Mouse (Mus musculus): ENCODE measurements at regions not wholly inside any gene's neighbourhood (a gene's known extent, or its start where the extent isn't known, plus 50 kb on each side); places are given as distances from the start of the nearest gene placed in this dataset.

DNA sequence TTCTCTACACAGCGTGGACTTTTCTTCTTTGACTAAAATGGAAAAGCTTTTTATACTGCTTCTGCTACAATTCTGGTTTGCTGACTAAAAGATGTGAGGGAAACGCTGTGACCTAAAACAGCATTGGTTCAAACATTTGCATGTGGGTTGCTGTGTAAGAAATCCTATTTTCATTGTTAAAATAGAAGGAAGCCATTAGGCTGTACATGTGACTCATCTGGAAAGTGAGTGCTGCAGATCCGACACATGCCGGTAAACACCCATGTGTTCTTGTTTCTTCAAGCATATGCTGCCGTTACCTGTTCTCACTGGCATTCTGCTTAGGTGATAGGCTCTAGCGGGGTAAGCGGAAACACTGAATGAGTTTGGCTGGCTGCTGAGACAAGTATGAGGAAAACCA, 1362.6 kb downstream of the Gsdmc2 start:
- no peak for DNase-seq (ENCODE audit: low spot score in 2 of 2)

DNA sequence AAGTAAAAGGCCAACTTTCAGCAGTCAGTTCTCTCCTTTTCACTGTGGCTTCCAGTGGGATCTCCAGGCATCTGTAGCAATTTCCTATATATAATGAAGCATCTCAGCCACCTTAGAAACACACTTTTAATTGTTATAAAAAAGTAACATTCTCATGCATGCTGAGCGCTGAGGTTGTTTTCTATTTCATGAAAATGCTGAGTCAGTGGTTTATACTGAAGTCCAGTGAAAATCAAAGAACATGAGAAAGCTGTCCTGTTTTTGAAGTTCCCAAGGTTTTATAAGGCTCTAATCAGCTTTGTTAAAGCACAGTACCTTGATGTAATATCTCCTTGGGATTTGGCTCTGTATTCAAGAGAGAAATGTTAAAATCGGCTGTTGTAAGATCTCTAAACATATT, 1367.2 kb downstream of the Gsdmc2 start:
- DNase-seq (ENCODE audit: low spot score in 2 of 2), result no peak

- no peak for DNase-seq (ENCODE audit: low spot score in 2 of 2)
Observed at GRCm38 (mm10) chr15:62476452-62476851, 1368.5 kb downstream of the Gsdmc2 start.

DNA sequence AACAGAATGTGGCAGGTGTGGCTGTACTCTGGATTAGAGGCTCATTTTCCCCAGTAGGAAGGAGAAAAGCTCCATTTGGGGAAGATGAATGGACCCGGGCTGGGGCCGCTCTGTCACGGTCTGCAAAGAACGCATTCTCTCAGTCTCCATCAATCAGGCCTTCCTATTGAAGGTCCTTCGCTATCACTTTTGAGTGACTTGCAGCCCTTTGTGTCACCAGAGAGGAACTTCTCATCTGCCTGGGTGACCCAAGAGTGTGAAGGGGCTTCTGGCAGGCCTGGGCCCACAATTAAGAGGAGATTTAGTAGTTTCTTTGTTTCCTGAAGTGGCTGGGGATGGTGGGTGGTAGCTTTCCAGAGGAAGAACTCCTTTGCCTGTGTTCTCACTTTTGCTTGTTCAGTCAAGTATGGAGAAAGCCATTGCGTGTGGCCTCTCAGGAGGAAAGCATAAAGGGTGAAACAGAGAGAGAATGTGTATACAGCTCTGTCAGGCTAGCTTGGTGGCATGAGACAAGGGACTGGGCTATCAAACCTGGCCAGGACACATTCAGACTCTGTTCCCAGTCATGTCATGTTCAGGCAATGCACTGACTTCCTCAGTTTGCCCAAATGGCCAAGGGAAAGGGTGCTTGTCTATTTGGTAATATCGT, 1374.2 kb downstream of the Gsdmc2 start:
- no peak for DNase-seq (ENCODE audit: low spot score in 2 of 2)

DNA sequence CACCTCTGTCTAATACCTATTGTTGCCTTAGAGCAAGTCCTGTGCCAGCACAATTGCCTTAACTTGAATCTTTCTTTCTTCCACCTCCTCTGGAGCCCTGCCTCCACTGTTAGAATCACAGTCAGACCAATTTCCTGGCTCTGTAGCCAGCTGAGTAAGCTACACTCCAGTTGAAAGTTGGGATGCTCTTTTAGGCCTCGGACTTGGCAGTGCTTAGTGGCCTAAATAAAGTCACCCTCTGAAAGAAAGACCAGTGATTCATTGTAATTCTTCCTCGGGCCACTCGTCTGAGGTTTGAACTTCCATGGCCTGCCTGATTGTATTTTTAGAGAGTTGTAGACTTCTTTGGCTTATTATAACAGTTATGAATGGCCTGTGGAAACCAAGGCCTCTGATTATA, 1376.9 kb downstream of the Gsdmc2 start:
- no peak for DNase-seq (ENCODE audit: low spot score in 2 of 2)

GRCm38 (mm10) chr15:62466856-62467255, 1378.1 kb downstream of the Gsdmc2 start:
- no peak for DNase-seq (ENCODE audit: low spot score in 2 of 2)

DNA sequence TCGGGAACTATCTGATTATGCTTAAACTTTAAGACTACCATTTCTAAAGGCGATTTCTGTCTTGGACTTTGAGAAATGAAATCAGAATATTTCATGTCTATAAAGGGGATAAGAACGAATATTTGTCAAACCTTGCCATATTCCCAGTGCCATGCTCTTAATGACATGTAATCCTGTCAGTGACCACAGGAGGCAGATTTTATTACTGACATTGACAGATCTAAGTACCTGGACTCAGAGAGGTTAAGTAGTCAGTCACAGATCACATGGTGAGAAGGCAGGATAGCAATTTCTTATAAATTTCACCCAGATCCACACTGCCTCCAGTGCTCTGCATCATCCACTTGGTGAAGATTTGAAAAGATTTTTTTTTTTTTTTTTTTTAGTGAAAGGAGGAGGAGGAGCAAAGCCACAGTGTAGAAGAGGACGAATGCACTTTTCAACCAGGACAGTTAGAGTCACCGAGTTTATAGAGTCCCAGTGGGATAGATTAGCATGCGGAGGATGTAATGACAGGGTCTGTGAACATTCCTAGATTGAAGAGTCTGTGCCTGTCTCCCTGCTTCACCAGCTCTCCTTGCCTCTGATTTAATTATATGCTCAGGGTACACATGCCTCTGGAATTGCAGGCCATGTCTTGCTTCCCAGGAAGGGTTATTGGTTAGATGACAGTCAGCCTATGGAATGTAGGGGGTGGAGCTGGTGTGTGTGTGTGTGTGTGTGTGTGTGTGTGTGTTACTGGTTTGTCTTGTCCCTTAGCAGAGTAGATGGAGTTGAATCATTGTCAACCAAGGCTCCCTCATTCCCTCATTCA, 1379.7 kb downstream of the Gsdmc2 start:
- no peak for DNase-seq (ENCODE audit: low spot score in 2 of 2)

DNA sequence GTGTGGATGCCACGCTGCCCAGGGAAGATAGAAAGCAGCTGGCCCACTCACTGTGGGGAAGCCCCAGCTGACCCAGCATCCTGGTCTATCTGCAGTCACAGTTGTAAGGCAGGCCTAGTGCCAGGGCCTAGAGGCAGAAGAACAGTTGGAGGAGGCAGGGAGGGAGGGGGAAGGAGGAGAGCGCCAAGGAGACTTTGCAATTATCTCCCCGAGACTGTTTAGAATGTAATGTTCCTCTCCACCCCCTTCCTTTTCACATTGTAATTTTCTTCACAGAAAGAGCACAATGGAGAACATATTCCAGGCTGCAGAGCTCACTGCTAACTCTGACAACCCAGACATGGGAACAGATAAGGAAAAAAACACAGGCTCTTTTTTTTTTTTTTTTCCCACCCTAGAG, 1382.3 kb downstream of the Gsdmc2 start:
- no peak for DNase-seq (ENCODE audit: low spot score in 2 of 2)

GRCm38 (mm10) chr15:62461398-62462051, 1383.5 kb downstream of the Gsdmc2 start:
- no peak for DNase-seq (ENCODE audit: low spot score in 2 of 2)

DNA sequence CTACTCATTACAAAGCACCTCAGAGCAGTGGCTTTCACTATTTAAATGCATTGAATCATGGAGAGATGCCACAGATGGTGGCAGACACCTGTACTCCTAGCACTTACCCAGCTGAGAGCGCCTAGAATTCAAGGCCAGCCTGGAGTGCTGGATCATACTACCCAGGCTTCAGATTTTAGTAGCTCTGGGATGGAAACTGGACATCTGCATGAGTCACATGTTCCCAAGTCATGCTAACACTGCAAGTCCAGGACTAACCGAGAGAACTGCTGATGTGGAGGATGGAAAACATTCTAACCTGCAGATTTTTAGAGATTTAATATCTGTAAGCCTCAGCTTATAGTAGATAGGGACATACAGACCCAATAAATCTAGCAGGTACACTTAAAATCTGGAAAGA, 1384.3 kb downstream of the Gsdmc2 start:
- no peak for DNase-seq (ENCODE audit: low spot score in 2 of 2)

DNA sequence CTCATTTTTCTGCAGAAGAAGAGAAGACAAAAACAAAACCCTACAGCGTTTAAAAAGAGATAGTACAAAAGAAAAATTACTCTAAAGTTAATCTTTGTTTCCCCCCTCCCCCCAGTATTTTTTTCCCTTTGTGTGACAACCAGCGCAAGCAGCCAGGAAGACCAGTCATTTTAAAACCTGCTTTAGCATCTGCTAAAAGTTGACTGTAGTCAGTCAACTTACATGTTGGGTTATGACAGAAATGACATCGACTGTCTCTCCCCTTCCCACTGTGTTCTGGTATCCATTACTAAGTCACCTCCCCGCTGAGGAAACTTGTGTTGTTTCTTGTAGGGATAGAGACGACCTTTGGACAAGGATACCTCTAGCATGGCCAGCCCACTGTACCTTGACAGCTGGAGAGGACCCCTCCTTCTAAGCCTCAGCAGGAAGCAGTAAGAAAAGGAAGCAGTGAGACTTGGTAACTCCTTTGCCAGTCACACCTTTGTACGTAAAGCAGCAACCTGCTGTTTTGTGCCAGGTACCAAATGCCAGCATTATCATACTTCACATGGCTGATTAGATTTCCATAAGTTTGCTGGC, 1384.9 kb downstream of the Gsdmc2 start:
- no peak for DNase-seq (ENCODE audit: low spot score in 2 of 2)

DNA sequence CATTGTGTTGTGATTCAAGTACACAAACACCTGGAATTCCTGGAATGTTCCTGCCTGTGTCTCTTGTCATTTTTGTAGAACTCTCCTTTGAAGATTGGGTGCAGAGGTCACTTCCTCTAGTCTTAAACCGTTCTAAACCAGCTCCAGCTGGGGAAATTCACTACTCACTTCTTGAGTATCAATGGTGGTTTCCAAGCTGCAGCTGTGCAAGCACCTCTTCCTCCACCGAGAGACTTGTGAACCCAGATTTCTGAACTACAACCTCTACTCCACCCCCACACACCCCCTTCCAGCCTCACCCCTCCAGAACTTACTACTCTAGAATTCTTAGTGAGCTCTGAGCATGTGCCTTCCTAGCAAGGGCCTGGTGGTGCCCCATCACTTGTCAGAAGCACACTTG, 1387.0 kb downstream of the Gsdmc2 start:
- DNase-seq (ENCODE audit: low spot score in 2 of 2), result peak; percentile 26 to 34

DNA sequence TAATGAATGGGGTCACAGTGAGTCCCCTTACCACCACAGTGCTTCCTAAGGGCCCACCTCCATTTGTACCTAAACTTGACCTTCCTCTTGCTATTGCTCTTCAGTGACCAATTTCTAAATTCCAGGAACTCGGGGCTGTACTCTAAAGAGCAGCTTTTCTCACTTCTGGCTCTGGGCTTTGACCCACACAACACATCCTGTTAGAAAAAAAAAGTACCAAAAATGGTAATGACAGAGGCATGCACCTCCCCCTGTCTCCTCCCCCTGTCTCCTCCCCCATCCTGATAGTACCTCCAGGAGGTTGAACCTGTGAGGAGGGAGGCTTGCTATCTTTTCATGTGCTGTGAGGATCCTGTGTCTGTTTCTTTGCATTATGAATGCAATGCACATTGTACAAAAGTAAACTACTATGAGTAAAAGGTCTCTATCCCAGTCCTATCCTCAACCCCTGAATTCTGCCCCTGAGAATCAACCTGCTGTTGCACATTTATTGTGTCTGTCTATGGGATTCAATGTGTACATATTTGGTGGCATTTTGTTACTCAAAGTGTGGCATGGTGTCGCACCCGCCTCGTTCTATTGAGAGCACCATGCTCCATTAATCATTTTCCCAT, 1387.8 kb downstream of the Gsdmc2 start:
- DNase-seq (ENCODE audit: low spot score in 2 of 2), result peak; percentile 35 to 49

- DNase-seq (ENCODE audit: low spot score in 2 of 2), result no peak
Observed at GRCm38 (mm10) chr15:62456020-62456419, 1389.0 kb downstream of the Gsdmc2 start.

GRCm38 (mm10) chr15:62448116-62448515, 1396.9 kb downstream of the Gsdmc2 start:
- no peak for DNase-seq (ENCODE audit: low spot score in 2 of 2)

DNA sequence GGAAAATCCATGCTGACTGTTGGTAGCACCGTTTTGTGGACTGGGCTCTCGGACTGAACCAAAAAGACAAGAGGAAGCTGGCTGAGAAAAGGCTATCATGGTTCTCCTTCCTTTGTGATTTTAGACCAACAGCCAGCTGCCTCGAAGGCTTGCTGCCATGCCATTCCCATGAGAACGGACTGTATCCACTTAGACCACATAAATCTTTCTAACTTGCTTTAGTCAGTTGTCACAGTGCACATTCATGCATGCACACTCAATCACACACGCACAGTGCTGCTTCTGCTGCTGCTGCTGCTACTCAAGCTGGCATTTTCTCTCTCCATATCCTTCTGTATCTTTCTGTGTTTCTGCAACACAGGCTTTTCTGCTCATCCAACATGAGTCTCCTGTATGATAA, 1405.8 kb downstream of the Gsdmc2 start:
- no peak for DNase-seq (ENCODE audit: low spot score in 2 of 2)

- no peak for DNase-seq (ENCODE audit: low spot score in 2 of 2)
Observed at GRCm38 (mm10) chr15:62436631-62437030, 1408.3 kb downstream of the Gsdmc2 start.

DNA sequence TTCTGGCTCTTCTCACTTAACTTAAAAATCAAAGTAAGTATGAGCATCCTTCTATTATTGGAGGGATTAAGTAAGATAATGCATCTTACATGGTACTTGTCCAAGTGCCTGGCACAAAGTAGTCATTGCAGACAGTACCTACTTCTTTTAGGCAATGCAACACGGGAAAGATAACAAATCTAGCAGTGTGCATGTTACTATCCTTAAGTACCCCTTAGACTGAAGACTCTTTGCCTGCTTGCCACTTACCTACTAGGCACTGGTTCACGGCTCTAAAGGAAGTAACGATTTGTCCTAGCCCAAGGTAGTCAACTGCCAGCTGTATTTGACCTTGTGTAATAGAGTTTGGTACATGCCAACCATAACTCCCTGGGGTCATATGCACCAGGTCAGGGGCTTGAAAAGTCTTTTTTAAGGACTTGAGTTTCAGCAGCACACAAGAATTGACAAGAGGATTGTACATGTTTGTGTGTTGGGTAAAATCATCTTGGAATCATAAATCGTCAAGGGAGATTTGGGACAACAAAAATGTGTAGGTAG, 1409.8 kb downstream of the Gsdmc2 start:
- DNase-seq (ENCODE audit: low spot score in 2 of 2), result no peak

GRCm38 (mm10) chr15:62432742-62433245, 1412.2 kb downstream of the Gsdmc2 start:
- DNase-seq (ENCODE audit: low spot score in 2 of 2), result no peak

DNA sequence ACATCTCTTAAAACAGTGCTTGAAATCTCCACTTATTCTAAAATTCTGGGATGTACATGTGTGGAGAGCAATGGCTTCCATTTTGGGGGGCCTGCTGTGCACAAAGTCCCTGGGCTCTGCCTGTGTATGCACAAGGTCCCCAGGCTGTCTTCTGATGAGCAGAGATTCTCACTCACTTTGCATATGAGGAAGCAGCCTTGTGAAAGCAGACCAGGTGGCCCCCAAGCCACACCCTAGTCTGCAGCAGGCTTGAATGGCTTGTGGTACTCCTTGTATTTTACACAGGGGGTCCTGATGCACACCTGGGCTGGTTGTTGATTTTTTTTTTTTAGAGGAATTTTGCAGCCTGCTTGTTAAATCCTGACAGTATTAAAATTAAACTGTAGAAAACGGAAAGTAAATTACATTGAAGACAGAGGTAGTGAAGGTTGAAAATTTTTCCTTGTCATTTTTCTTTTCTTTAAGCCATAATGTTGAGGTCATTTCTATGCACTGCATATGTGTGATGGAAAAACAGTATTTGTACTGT, 1413.8 kb downstream of the Gsdmc2 start:
- DNase-seq (ENCODE audit: low spot score in 2 of 2), result no peak

GRCm38 (mm10) chr15:62422995-62423394, 1422.0 kb downstream of the Gsdmc2 start:
- DNase-seq (ENCODE audit: low spot score in 2 of 2), result no peak
